Mouse (Mus musculus) ES-E14 (cell line): ENCODE results near the gene Drc3.

Experiments
- HCFC1 ChIP-seq: IDR thresholded peaks from 2 replicates; pipeline ENCODE4 v1.6.1; 2012; ENCODE audit warnings: low read length, inconsistent platforms, borderline replicate concordance; ENCODE audit not compliant: insufficient read depth
- MAFK ChIP-seq: IDR thresholded peaks from 2 replicates; pipeline ENCODE4 v1.6.1; 2014; ENCODE audit warnings: mild to moderate bottlenecking, low read depth, low read length, inconsistent platforms; ENCODE audit not compliant: insufficient read depth

GRCm38 (mm10) chr11:60355952-60356351 is 2.8 kb downstream of the Drc3 start:
- TF ChIP-seq MAFK (no peak), HCFC1 (no peak)
